Mouse (Mus musculus): Measurements from ENCODE around the gene 0610012G03Rik.

- no peak for TF ChIP-seq POLR2A (IDR thresholded peaks at IDR 0.05; ENCODE audit: borderline replicate concordance, control insufficient read depth, low read depth, low read length)
- no peak for TF ChIP-seq CTCF (IDR thresholded peaks at IDR 0.05; ENCODE audit: control insufficient read depth, insufficient read depth, low read length)
Measured at GRCm38 (mm10) chr16:31906896-31907295, 41.4 kb downstream of the 0610012G03Rik start.

Data from bone marrow, adult 2 months (tissue).